Mouse (Mus musculus) C2C12 (cell line): Measurements from ENCODE around the gene Dnah14. TPM values are rescaled to one million over a fixed set of nuclear protein-coding genes. Genes with fewer than 3 reads are reported as not detected.
A peak's percentile ranks its signal among the peaks of the same experiment; 100 is the strongest.

Source experiments
- H3K27me3 ChIP-seq: one replicate; pipeline ENCODE4 v1.6.1; 2011; ENCODE audit not compliant: control insufficient read depth, insufficient read depth, insufficient read length
- H3K36me3 ChIP-seq: one replicate; pipeline ENCODE4 v1.6.1; 2011; ENCODE audit not compliant: control insufficient read depth, insufficient read depth
- H3K4me3 ChIP-seq: one replicate; pipeline ENCODE4 v1.5.1; 2011; ENCODE audit warnings: mild to moderate bottlenecking, control low read depth; ENCODE audit not compliant: poor library complexity, insufficient read depth, severe bottlenecking
- H3K79me2 ChIP-seq: one replicate; pipeline ENCODE4 v1.6.1; 2011; ENCODE audit not compliant: control insufficient read depth, insufficient read depth
- H3K79me3 ChIP-seq: one replicate; pipeline ENCODE4 v1.6.1; 2011; ENCODE audit warnings: low read depth, control low read depth
- H3ac ChIP-seq: one replicate; pipeline ENCODE3; 2011; ENCODE audit warnings: low read depth; ENCODE audit not compliant: control insufficient read depth, insufficient read length
- CEBPB ChIP-seq: IDR thresholded peaks from one replicate; pipeline ENCODE4 v1.6.1; 2011; ENCODE audit warnings: low read depth, mild to moderate bottlenecking, control low read depth, moderate library complexity
- CTCF ChIP-seq: IDR thresholded peaks from one replicate; pipeline ENCODE4 v1.5.1; 2011; ENCODE audit not compliant: control insufficient read depth, insufficient read depth, insufficient read length
- FOSL1 ChIP-seq: IDR thresholded peaks from one replicate; pipeline ENCODE4 v1.8.0; 2011; ENCODE audit warnings: mild to moderate bottlenecking, low read length; ENCODE audit not compliant: poor library complexity, insufficient read depth, severe bottlenecking
- MAX ChIP-seq: IDR thresholded peaks from one replicate; pipeline ENCODE4 v1.6.1; 2011; ENCODE audit warnings: mild to moderate bottlenecking, control low read depth
- MYOD1 ChIP-seq: IDR thresholded peaks from one replicate; pipeline ENCODE4 v1.6.1; 2011; ENCODE audit warnings: low read depth; ENCODE audit not compliant: control insufficient read depth, insufficient read length
- MYOG ChIP-seq: IDR thresholded peaks from one replicate; pipeline ENCODE4 v1.6.1; 2011; ENCODE audit not compliant: control insufficient read depth, insufficient read length; ENCODE audit errors: extremely low read depth
- USF1 ChIP-seq: IDR thresholded peaks from one replicate; pipeline ENCODE4 v1.6.1; 2011; ENCODE audit warnings: low read depth, mild to moderate bottlenecking, control low read depth, moderate library complexity
- polyA plus RNA-seq: library from polyadenylated mRNA; unstranded; fragments of >200 nt; fragmentation: generic; extraction: Trizol; gene quantifications from one replicate; pipeline ENCODE4 v1.2.1, GENCODE M21; 2012; ENCODE audit warnings: missing spikeins

Gene Dnah14
- polyA plus RNA-seq, 1 experiment, result 0.50 TPM

- Histone ChIP-seq H3K79me3 (no peaks in the 10 kb centered on the region), H3K4me3 (no peak overlapping the region), H3K27me3 (no peaks in the 10 kb centered on the region), H3K79me2 (no peaks in the 10 kb centered on the region), H3K36me3 (no peaks in the 10 kb centered on the region), H3ac (no peak overlapping the region)
- TF ChIP-seq CEBPB, result peak; percentile 95
- peak; percentile 42 for TF ChIP-seq MAX
- no peak for TF ChIP-seq MYOD1
Observed at GRCm38 (mm10) chr1:181860659-181861058, 284.3 kb downstream of the Dnah14 start.

- no peak overlapping the region for H3K4me3 ChIP-seq
- no peak for TF ChIP-seq CEBPB
- no peak for TF ChIP-seq USF1
- TF ChIP-seq MYOD1, result no peak
- no peak for TF ChIP-seq FOSL1
- no peak for TF ChIP-seq MAX
- no peak for TF ChIP-seq CTCF
- no peak for TF ChIP-seq MYOG
- no peaks in the 10 kb centered on the region for H3K79me3 ChIP-seq
- H3K79me2 ChIP-seq, result no peaks in the 10 kb centered on the region
- H3K27me3 ChIP-seq, result no peaks in the 10 kb centered on the region
- H3K36me3 ChIP-seq, result no peaks in the 10 kb centered on the region
- no peak overlapping the region for H3ac ChIP-seq
Observed at GRCm38 (mm10) chr1:181861181-181861902, 285.0 kb downstream of the Dnah14 start.

GRCm38 (mm10) chr1:181862676-181863374 is 286.5 kb downstream of the Dnah14 start:
- no peaks in the 10 kb centered on the region for H3K79me3 ChIP-seq
- no peaks in the 10 kb centered on the region for H3K36me3 ChIP-seq
- no peaks in the 10 kb centered on the region for H3K27me3 ChIP-seq
- H3K4me3 ChIP-seq, result no peak overlapping the region
- no peak overlapping the region for H3ac ChIP-seq
- no peak for TF ChIP-seq MYOG
- TF ChIP-seq CEBPB, result no peak
- TF ChIP-seq FOSL1, result no peak
- no peak for TF ChIP-seq MAX
- TF ChIP-seq CTCF, result no peak
- no peak for TF ChIP-seq USF1
- H3K79me2 ChIP-seq, result no peaks in the 10 kb centered on the region

GRCm38 (mm10) chr1:181863431-181863830 is 287.1 kb downstream of the Dnah14 start:
- H3K79me3 ChIP-seq, result no peaks in the 10 kb centered on the region
- H3K79me2 ChIP-seq, result no peaks in the 10 kb centered on the region
- no peak overlapping the region for H3ac ChIP-seq
- no peak overlapping the region for H3K4me3 ChIP-seq
- no peaks in the 10 kb centered on the region for H3K27me3 ChIP-seq
- H3K36me3 ChIP-seq, result no peaks in the 10 kb centered on the region
- TF ChIP-seq USF1, result no peak

Other genes starting within 250 kb of the Dnah14 start
- gene Cnih3, start 223.9 kb upstream of the Dnah14 start, polyA plus RNA-seq, result 0.07 TPM
- not detected for gene Ccdc121, start 65.1 kb upstream of the Dnah14 start, polyA plus RNA-seq